Mouse (Mus musculus) embryonic facial prominence, embryonic 13.5 days (tissue): ENCODE results near the gene Vav2. TPM values are rescaled to one million over a fixed set of nuclear protein-coding genes. Genes with fewer than 3 reads are reported as not detected.
A peak's percentile ranks its signal among the peaks of the same experiment; 100 is the strongest.

Experiments
- ATAC-seq: fragments of 200-750 bp; cut with Nextera tagmentation; 2 replicates; pipeline ENCODE4 v1.8.0; 2017; ENCODE audit warnings: low read depth; ENCODE audit not compliant: insufficient number of reproducible peaks, insufficient read depth, low FRiP score, low TSS enrichment
- H3K27ac ChIP-seq: fragments of 300-500 bp; sonication (generic); 2 replicates; pipeline ENCODE4 v1.5.1; 2015; ENCODE audit warnings: moderate library complexity, mild to moderate bottlenecking, inconsistent platforms
- H3K27me3 ChIP-seq: fragments of 300-500 bp; sonication (generic); 2 replicates; pipeline ENCODE4 v1.6.1; 2015; ENCODE audit warnings: mild to moderate bottlenecking, inconsistent platforms
- H3K36me3 ChIP-seq: fragments of 300-500 bp; sonication (generic); 2 replicates; pipeline ENCODE4 v1.6.1; 2015; ENCODE audit warnings: mild to moderate bottlenecking, inconsistent platforms
- H3K4me1 ChIP-seq: fragments of 300-500 bp; sonication (generic); 2 replicates; pipeline ENCODE4 v1.6.1; 2015; ENCODE audit warnings: inconsistent platforms
- H3K4me2 ChIP-seq: fragments of 300-500 bp; sonication (generic); 2 replicates; pipeline ENCODE4 v1.6.1; 2015; ENCODE audit warnings: moderate library complexity, mild to moderate bottlenecking, inconsistent platforms
- H3K4me3 ChIP-seq: fragments of 300-500 bp; sonication (generic); 2 replicates; pipeline ENCODE4 v1.5.1; 2015; ENCODE audit warnings: mild to moderate bottlenecking, inconsistent platforms
- H3K9ac ChIP-seq: fragments of 300-500 bp; sonication (generic); 2 replicates; pipeline ENCODE4 v1.6.1; 2015; ENCODE audit warnings: mild to moderate bottlenecking, inconsistent platforms
- H3K9me3 ChIP-seq: fragments of 300-500 bp; sonication (generic); 2 replicates; pipeline ENCODE4 v1.6.1; 2016; ENCODE audit warnings: inconsistent platforms
- WGBS: fragments of 180-500 bp; shearing (Covaris S2); methylation state at CpG from one replicate; pipeline ENCODE4 v1.1.7; 2015; ENCODE audit warnings: mixed read lengths; 5-methylcytosine and 5-hydroxymethylcytosine counted together
- polyA plus RNA-seq: library from polyadenylated mRNA; unstranded; fragments of >200 nt; fragmentation: Nextera tagmentation; extraction: Ambion mirVana; gene quantifications from 2 replicates; pipeline ENCODE4 v1.2.1, GENCODE M21; 2015

The Vav2 gene
- polyA plus RNA-seq, 1 experiment from 2014 or later: 5.2 TPM

GRCm38 (mm10) chr2:27405094-27405884 is 21.5 kb downstream of the Vav2 start:
- Histone ChIP-seq H3K27ac (peak overlapping the region; percentile 23; the same call in 1 of the 2 replicates), H3K36me3 (no peaks in the 10 kb centered on the region), H3K4me1 (peaks cover 35% of the 10 kb centered on the region), H3K9ac (0 out of 2 replicates have a peak overlapping the region, but pooled peaks have one; percentile 27), H3K4me3 (no peak overlapping the region), H3K9me3 (no peaks in the 10 kb centered on the region), H3K27me3 (no peaks in the 10 kb centered on the region), H3K4me2 (no peak overlapping the region)
- no peak for ATAC-seq
- 48% methylated on average over 5 of the region's 5 CpGs for WGBS

GRCm38 (mm10) chr2:27404375-27405093 is 22.3 kb downstream of the Vav2 start:
- Histone ChIP-seq H3K9me3 (0 out of 2 replicates have a peak, but pooled peaks cover 3% of the 10 kb centered on the region), H3K27me3 (no peaks in the 10 kb centered on the region), H3K27ac (0 out of 2 replicates have a peak overlapping the region, but pooled peaks have one; percentile 23), H3K4me2 (no peak overlapping the region), H3K4me3 (no peak overlapping the region), H3K4me1 (peaks cover 34% of the 10 kb centered on the region), H3K36me3 (peaks cover 1% of the 10 kb centered on the region; the same call in 1 of the 2 replicates), H3K9ac (0 out of 2 replicates have a peak overlapping the region, but pooled peaks have one; percentile 27)
- WGBS: 29% methylated on average over 6 of the region's 6 CpGs
- ATAC-seq: no peak

GRCm38 (mm10) chr2:27401544-27401943 is 25.3 kb downstream of the Vav2 start:
- Histone ChIP-seq H3K9ac (no peak overlapping the region), H3K36me3 (peaks cover 8% of the 10 kb centered on the region), H3K9me3 (0 out of 2 replicates have a peak, but pooled peaks cover 9% of the 10 kb centered on the region), H3K27ac (no peak overlapping the region), H3K27me3 (no peaks in the 10 kb centered on the region), H3K4me1 (peaks cover 35% of the 10 kb centered on the region), H3K4me3 (no peak overlapping the region), H3K4me2 (no peak overlapping the region)
- 75% methylated on average over 2 of the region's 2 CpGs for WGBS
- no peak for ATAC-seq

GRCm38 (mm10) chr2:27400083-27400482 is 26.8 kb downstream of the Vav2 start:
- H3K9ac ChIP-seq: no peak overlapping the region
- H3K27ac ChIP-seq: no peak overlapping the region
- H3K4me1 ChIP-seq: peaks cover 42% of the 10 kb centered on the region
- 0 out of 2 replicates have a peak, but pooled peaks cover 9% of the 10 kb centered on the region for H3K9me3 ChIP-seq
- H3K27me3 ChIP-seq: no peaks in the 10 kb centered on the region
- no peak for ATAC-seq
- H3K4me3 ChIP-seq: no peak overlapping the region
- H3K4me2 ChIP-seq: no peak overlapping the region
- peaks cover 8% of the 10 kb centered on the region for H3K36me3 ChIP-seq
- 94% methylated on average over 2 of the region's 2 CpGs for WGBS

GRCm38 (mm10) chr2:27396656-27397440 is 30.0 kb downstream of the Vav2 start:
- Histone ChIP-seq H3K9ac (no peak overlapping the region), H3K9me3 (0 out of 2 replicates have a peak, but pooled peaks cover 9% of the 10 kb centered on the region), H3K27ac (no peak overlapping the region), H3K4me2 (no peak overlapping the region), H3K4me3 (no peak overlapping the region), H3K4me1 (peaks cover 45% of the 10 kb centered on the region), H3K27me3 (no peaks in the 10 kb centered on the region), H3K36me3 (peaks cover 8% of the 10 kb centered on the region)
- 60% methylated on average over 17 of the region's 17 CpGs for WGBS
- no peak for ATAC-seq

GRCm38 (mm10) chr2:27394158-27394832 is 32.5 kb downstream of the Vav2 start:
- H3K4me3 ChIP-seq: no peak overlapping the region
- no peak overlapping the region for H3K9ac ChIP-seq
- 62% methylated on average over 10 of the region's 10 CpGs for WGBS
- H3K27ac ChIP-seq: no peak overlapping the region
- peaks cover 4% of the 10 kb centered on the region for H3K36me3 ChIP-seq
- no peak overlapping the region for H3K4me2 ChIP-seq
- no peaks in the 10 kb centered on the region for H3K27me3 ChIP-seq
- 0 out of 2 replicates have a peak, but pooled peaks cover 4% of the 10 kb centered on the region for H3K9me3 ChIP-seq
- ATAC-seq: no peak
- H3K4me1 ChIP-seq: peaks cover 68% of the 10 kb centered on the region

GRCm38 (mm10) chr2:27392278-27392677 is 34.6 kb downstream of the Vav2 start:
- WGBS: 18% methylated on average over 5 of the region's 5 CpGs
- H3K36me3 ChIP-seq: no peaks in the 10 kb centered on the region
- no peak overlapping the region for H3K4me2 ChIP-seq
- no peak overlapping the region for H3K4me3 ChIP-seq
- H3K27me3 ChIP-seq: no peaks in the 10 kb centered on the region
- no peaks in the 10 kb centered on the region for H3K9me3 ChIP-seq
- no peak overlapping the region for H3K9ac ChIP-seq
- H3K27ac ChIP-seq: no peak overlapping the region
- peaks cover 72% of the 10 kb centered on the region for H3K4me1 ChIP-seq
- ATAC-seq: no peak

GRCm38 (mm10) chr2:27390775-27391174 is 36.1 kb downstream of the Vav2 start:
- 0 out of 2 replicates have a peak, but pooled peaks cover 5% of the 10 kb centered on the region for H3K36me3 ChIP-seq
- H3K27me3 ChIP-seq: no peaks in the 10 kb centered on the region
- H3K9me3 ChIP-seq: no peaks in the 10 kb centered on the region
- no peak overlapping the region for H3K27ac ChIP-seq
- WGBS: 54% methylated on average over 4 of the region's 4 CpGs
- H3K4me3 ChIP-seq: no peak overlapping the region
- H3K4me2 ChIP-seq: no peak overlapping the region
- H3K4me1 ChIP-seq: peaks cover 58% of the 10 kb centered on the region
- 0 out of 2 replicates have a peak overlapping the region, but pooled peaks have one; percentile 11 for H3K9ac ChIP-seq
- no peak for ATAC-seq

GRCm38 (mm10) chr2:27390325-27390724 is 36.5 kb downstream of the Vav2 start:
- no peak overlapping the region for H3K27ac ChIP-seq
- no peak overlapping the region for H3K4me2 ChIP-seq
- H3K4me3 ChIP-seq: no peak overlapping the region
- 0 out of 2 replicates have a peak, but pooled peaks cover 5% of the 10 kb centered on the region for H3K36me3 ChIP-seq
- WGBS: 64% methylated on average over 8 of the region's 8 CpGs
- peaks cover 54% of the 10 kb centered on the region for H3K4me1 ChIP-seq
- H3K27me3 ChIP-seq: no peaks in the 10 kb centered on the region
- no peak for ATAC-seq
- H3K9ac ChIP-seq: 0 out of 2 replicates have a peak overlapping the region, but pooled peaks have one; percentile 11
- H3K9me3 ChIP-seq: no peaks in the 10 kb centered on the region

GRCm38 (mm10) chr2:27389272-27390162 is 37.3 kb downstream of the Vav2 start:
- ATAC-seq: no peak
- H3K4me1 ChIP-seq: peaks cover 46% of the 10 kb centered on the region
- no peaks in the 10 kb centered on the region for H3K9me3 ChIP-seq
- H3K27me3 ChIP-seq: no peaks in the 10 kb centered on the region
- no peak overlapping the region for H3K9ac ChIP-seq
- no peak overlapping the region for H3K4me3 ChIP-seq
- WGBS: 44% methylated on average over 14 of the region's 14 CpGs
- 0 out of 2 replicates have a peak, but pooled peaks cover 5% of the 10 kb centered on the region for H3K36me3 ChIP-seq
- H3K27ac ChIP-seq: no peak overlapping the region
- no peak overlapping the region for H3K4me2 ChIP-seq
